Mouse (Mus musculus): ENCODE data around the gene Asb5. TPM values are rescaled to one million over a fixed set of nuclear protein-coding genes. Genes with fewer than 3 reads are reported as not detected.

Gene Asb5
- total and polyA plus RNA-seq, 3 experiments: not detected

DNA sequence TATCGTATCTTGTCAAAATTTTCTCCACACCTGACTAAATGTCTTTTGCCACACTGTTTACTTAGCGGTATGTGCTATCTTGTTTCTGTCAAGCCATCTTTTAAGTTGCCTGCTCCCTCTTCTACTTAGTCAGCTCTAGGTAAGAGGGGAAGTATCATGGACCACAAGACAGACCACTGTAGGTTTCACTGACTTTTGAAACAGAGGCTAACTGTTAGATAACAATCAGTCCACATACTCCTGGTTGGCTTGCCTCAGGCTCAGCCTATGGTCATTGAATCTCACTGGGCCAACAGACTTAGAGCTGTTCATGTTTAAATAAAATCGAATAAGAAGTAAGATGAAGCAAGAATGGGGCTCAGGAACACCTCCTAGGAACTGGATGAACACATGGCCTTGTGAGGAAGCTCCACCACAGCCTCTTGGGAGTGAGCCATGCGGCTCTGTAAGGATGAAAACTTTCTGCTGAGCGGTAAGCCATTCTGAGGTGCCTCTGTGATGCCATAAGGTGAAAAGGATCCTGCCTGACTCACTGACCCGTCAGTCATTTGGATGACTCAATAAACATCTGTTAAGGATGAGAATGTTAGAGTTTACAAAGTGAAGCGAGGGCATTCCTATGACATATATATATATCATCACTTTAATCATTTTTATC is 36.4 kb downstream of the Asb5 start:
- in situ Hi-C loops (cut with MboI; ENCODE audit: low pct_ligation_motif_present, low pct_unique_long_range_greater_than_20kb, low sequenced_read_pairs): no loop called here
- Histone ChIP-seq H3K4me2 (ENCODE audit: insufficient read depth, low read depth, poor library complexity, severe bottlenecking) (no peak overlapping the region), H3K4me3 (replicated peaks in 1 of 3; ENCODE audit: low read depth in 2 of 3, low read length in 2 of 3, poor library complexity in 1 of 3) (no peak overlapping the region), H3K9ac (ENCODE audit: insufficient read depth, low read depth) (no peak overlapping the region), H3K9me3 (replicated peaks; ENCODE audit: low read length) (no peaks in the 10 kb centered on the region), H3K36me3 (replicated peaks in 1 of 2; ENCODE audit: control insufficient read depth in 1 of 2, insufficient read depth in 1 of 2, low read length in 1 of 2) (no peaks in the 10 kb centered on the region), H3K27ac (ENCODE audit: insufficient read depth, low read depth) (no peak overlapping the region), H3K79me2 (replicated peaks; ENCODE audit: control insufficient read depth, extremely low read depth, insufficient read depth, poor library complexity, severe bottlenecking) (no peaks in the 10 kb centered on the region), H3K4me1 (ENCODE audit: control insufficient read depth in 1 of 2, insufficient read depth in 2 of 2) (peaks cover 3 to 18% of the 10 kb centered on the region in 2 experiments; a peak in 3 of 4 replicates), H3K27me3 (replicated peaks) (no peaks in the 10 kb centered on the region)
- DNase-seq (ENCODE audit: extremely low read depth): no peak
- dilution Hi-C loops (cut with MboI; ENCODE audit: extremely low pct_ligation_motif_present, extremely low pct_unique_long_range_greater_than_20kb, low sequenced_read_pairs): no loop called here
- TF ChIP-seq PAX5 (IDR thresholded peaks at IDR 0.05; ENCODE audit: low read length) (no peak), MXI1 (IDR thresholded peaks at IDR 0.05; ENCODE audit: low read depth, low read length) (no peak), POLR2A (IDR thresholded peaks at IDR 0.05; ENCODE audit: low read depth, low read length) (no peak), CTCF (conservative IDR thresholded peaks at IDR 0.05 in 1 of 2, IDR thresholded peaks at IDR 0.05 in 1 of 2; ENCODE audit: low read depth in 2 of 2, low read length in 2 of 2) (no peak), MYC (IDR thresholded peaks at IDR 0.05; ENCODE audit: low read depth, low read length) (no peak), E2F4 (IDR thresholded peaks at IDR 0.05; ENCODE audit: insufficient replicate concordance, low read depth, low read length) (no peak), SMC3 (IDR thresholded peaks at IDR 0.05; ENCODE audit: low read depth, low read length) (no peak), BHLHE40 (IDR thresholded peaks at IDR 0.05; ENCODE audit: low read depth, low read length) (no peak), CHD1 (IDR thresholded peaks at IDR 0.05; ENCODE audit: low read depth, low read length) (no peak), ZMIZ1 (IDR thresholded peaks at IDR 0.05; ENCODE audit: low read depth, low read length) (no peak), POLR2AphosphoS2 (IDR thresholded peaks at IDR 0.05; ENCODE audit: low read depth, low read length) (no peak), ZKSCAN1 (IDR thresholded peaks at IDR 0.05; ENCODE audit: borderline replicate concordance, low read depth, low read length) (no peak), RAD21 (IDR thresholded peaks at IDR 0.05; ENCODE audit: low read depth, low read length) (no peak), NRF1 (IDR thresholded peaks at IDR 0.05; ENCODE audit: low read depth, low read length) (no peak), MAX (IDR thresholded peaks at IDR 0.05; ENCODE audit: low read length) (no peak), NELFE (IDR thresholded peaks at IDR 0.05; ENCODE audit: low read depth, low read length) (no peak), GABPA (IDR thresholded peaks at IDR 0.05; ENCODE audit: insufficient replicate concordance, low read depth, low read length) (no peak), JUND (conservative IDR thresholded peaks at IDR 0.05; ENCODE audit: low read depth, low read length) (no peak), ZNF384 (IDR thresholded peaks at IDR 0.05; ENCODE audit: low read depth, low read length) (no peak), HCFC1 (IDR thresholded peaks at IDR 0.05; ENCODE audit: low read depth, low read length) (no peak)

- in situ Hi-C loops (cut with MboI; ENCODE audit: low pct_ligation_motif_present, low pct_unique_long_range_greater_than_20kb, low sequenced_read_pairs): no loop called here
- Histone ChIP-seq H3K79me2 (replicated peaks; ENCODE audit: control insufficient read depth, extremely low read depth, insufficient read depth, poor library complexity, severe bottlenecking) (no peaks in the 10 kb centered on the region), H3K4me3 (replicated peaks in 1 of 3; ENCODE audit: low read depth in 2 of 3, low read length in 2 of 3, poor library complexity in 1 of 3) (no peak overlapping the region), H3K36me3 (replicated peaks in 1 of 2; ENCODE audit: control insufficient read depth in 1 of 2, insufficient read depth in 1 of 2, low read length in 1 of 2) (no peaks in the 10 kb centered on the region), H3K9me3 (replicated peaks; ENCODE audit: low read length) (no peaks in the 10 kb centered on the region), H3K4me2 (ENCODE audit: insufficient read depth, low read depth, poor library complexity, severe bottlenecking) (no peak overlapping the region), H3K27ac (ENCODE audit: insufficient read depth, low read depth) (no peak overlapping the region), H3K27me3 (replicated peaks) (no peaks in the 10 kb centered on the region), H3K9ac (ENCODE audit: insufficient read depth, low read depth) (no peak overlapping the region), H3K4me1 (ENCODE audit: control insufficient read depth in 1 of 2, insufficient read depth in 2 of 2) (peaks cover 2 to 15% of the 10 kb centered on the region in 2 experiments; a peak in 3 of 4 replicates)
- dilution Hi-C loops (cut with MboI; ENCODE audit: extremely low pct_ligation_motif_present, extremely low pct_unique_long_range_greater_than_20kb, low sequenced_read_pairs): no loop called here
- TF ChIP-seq USF2 (conservative IDR thresholded peaks at IDR 0.05; ENCODE audit: low read depth, low read length) (no peak), MXI1 (IDR thresholded peaks at IDR 0.05; ENCODE audit: low read depth, low read length) (no peak), TBP (conservative IDR thresholded peaks at IDR 0.05; ENCODE audit: low read depth, low read length) (no peak)
- DNase-seq (ENCODE audit: extremely low read depth): no peak
Measured at GRCm38 (mm10) chr8:54567168-54567567, 37.8 kb downstream of the Asb5 start.

Measured in CH12.LX (cell line).